Mouse (Mus musculus): ENCODE data around the gene Spink2. TPM values are rescaled to one million over a fixed set of nuclear protein-coding genes. Genes with fewer than 3 reads are reported as not detected.
A peak's percentile ranks its signal among the peaks of the same experiment; 100 is the strongest.

Gene Spink2
- polyA plus RNA-seq (2016; fragmentation: Nextera tagmentation; extraction: Ambion mirVana) = 1.2 and 2.3 TPM in 2 replicates

DNA sequence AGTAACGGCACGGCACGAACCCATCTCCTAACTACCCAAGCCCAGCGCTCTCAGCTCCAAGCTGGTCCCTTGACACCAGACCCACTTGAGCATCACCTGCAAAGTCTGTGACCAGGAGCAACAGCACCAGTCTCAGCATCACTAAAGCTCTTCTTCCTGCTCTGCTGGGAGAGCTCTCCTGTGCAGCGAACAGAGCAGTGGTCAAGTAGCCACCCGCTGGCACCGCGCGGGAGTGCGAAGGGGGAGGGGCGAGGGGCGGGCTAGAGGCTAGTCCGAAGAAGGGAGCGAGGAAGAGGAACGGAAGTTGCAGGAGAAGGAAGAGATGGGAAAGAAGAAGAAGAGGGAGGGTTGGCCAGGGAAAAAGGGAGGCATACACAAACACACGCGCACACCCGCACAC lies at the start of gene Spink2:
Gene Spink2, minus strand, starts transcription at position 236 of the 400 bp plus-strand sequence.
- H3K4me2 ChIP-seq (replicated peaks) = peak within 1 kb of the TSS; percentile 63
- H3K9me3 ChIP-seq = no peaks in the 10 kb centered on the region
- peak within 1 kb of the TSS; percentile 25 for H3K4me3 ChIP-seq
- no peaks in the 10 kb centered on the region for H3K36me3 ChIP-seq
- peaks cover 3% of the 10 kb centered on the region; the same call in 1 of the 2 replicates for H3K4me1 ChIP-seq
- WGBS = 5% methylated on average over 16 of the region's 18 CpGs
- no peaks in the 10 kb centered on the region for H3K27me3 ChIP-seq
- no peak within 1 kb of the TSS for H3K9ac ChIP-seq
- ATAC-seq (ENCODE audit: insufficient number of reproducible peaks, insufficient read depth, low FRiP score, low TSS enrichment) = no peak
- H3K27ac ChIP-seq = no peak within 1 kb of the TSS

GRCm38 (mm10) chr5:77260141-77260540 lies 48.9 kb upstream of the Spink2 start:
- H3K4me1 ChIP-seq = no peaks in the 10 kb centered on the region
- H3K36me3 ChIP-seq = no peaks in the 10 kb centered on the region
- WGBS = 51% methylated on average over 6 of the region's 6 CpGs
- H3K9ac ChIP-seq = no peak overlapping the region
- ATAC-seq (ENCODE audit: insufficient number of reproducible peaks, insufficient read depth, low FRiP score, low TSS enrichment) = no peak
- H3K4me3 ChIP-seq = no peak overlapping the region
- no peaks in the 10 kb centered on the region for H3K27me3 ChIP-seq
- H3K4me2 ChIP-seq (replicated peaks) = no peak overlapping the region
- no peaks in the 10 kb centered on the region for H3K9me3 ChIP-seq
- H3K27ac ChIP-seq = no peak overlapping the region

DNA sequence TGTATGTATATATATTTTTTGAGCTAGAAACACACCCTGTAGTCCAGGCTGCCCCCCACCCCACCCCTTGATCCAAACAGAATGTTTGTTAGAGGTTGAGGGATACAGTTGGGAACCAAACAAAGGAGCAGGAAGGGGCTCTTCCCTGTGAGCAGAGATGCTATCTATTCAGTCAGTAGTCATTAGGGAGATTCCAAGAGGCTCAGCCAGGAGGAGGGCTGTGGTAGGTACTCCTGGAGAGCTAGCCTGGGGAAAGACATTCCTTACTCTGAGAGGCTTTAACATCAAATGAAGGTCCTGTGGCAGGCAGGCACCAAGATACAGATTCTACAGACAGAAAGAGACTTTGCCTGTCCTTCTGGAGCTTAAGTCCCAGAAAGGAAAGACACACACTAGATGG lies 48.0 kb upstream of the Spink2 start:
- H3K9me3 ChIP-seq = no peaks in the 10 kb centered on the region
- H3K4me1 ChIP-seq = no peaks in the 10 kb centered on the region
- H3K27ac ChIP-seq = no peak overlapping the region
- H3K4me2 ChIP-seq (replicated peaks) = no peak overlapping the region
- no peak overlapping the region for H3K9ac ChIP-seq
- H3K36me3 ChIP-seq = no peaks in the 10 kb centered on the region
- no peak overlapping the region for H3K4me3 ChIP-seq
- ATAC-seq (ENCODE audit: insufficient number of reproducible peaks, insufficient read depth, low FRiP score, low TSS enrichment) = no peak
- H3K27me3 ChIP-seq = no peaks in the 10 kb centered on the region

GRCm38 (mm10) chr5:77257603-77258002 lies 46.3 kb upstream of the Spink2 start:
- Histone ChIP-seq H3K4me1 (no peaks in the 10 kb centered on the region), H3K27ac (no peak overlapping the region), H3K4me2 (replicated peaks) (no peak overlapping the region), H3K9ac (no peak overlapping the region), H3K4me3 (no peak overlapping the region), H3K27me3 (no peaks in the 10 kb centered on the region), H3K9me3 (no peaks in the 10 kb centered on the region), H3K36me3 (no peaks in the 10 kb centered on the region)
- WGBS = 87% methylated on average over 3 of the region's 3 CpGs
- ATAC-seq (ENCODE audit: insufficient number of reproducible peaks, insufficient read depth, low FRiP score, low TSS enrichment) = no peak

DNA sequence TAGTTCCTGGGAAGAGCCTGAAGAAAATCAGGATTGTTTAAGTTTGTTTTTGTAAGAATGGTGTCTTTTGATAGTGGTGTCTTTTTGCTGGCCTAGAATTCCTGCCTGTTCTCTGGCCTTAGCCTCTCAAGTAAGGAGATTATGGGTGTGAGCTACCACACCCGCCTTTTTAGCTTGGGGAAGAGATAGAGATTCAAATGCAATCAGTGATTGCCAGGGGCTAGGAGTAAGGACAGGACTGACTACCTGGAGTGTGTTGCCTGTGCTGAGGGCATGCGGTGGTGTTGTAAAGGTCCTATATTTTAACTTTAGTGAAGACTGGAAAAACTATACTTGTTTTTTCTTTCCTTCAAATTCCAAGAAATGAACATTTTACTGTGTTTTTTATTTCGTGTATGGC lies 43.1 kb upstream of the Spink2 start:
- Histone ChIP-seq H3K4me2 (replicated peaks) (no peak overlapping the region), H3K4me3 (no peak overlapping the region), H3K36me3 (no peaks in the 10 kb centered on the region), H3K27me3 (no peaks in the 10 kb centered on the region), H3K9me3 (no peaks in the 10 kb centered on the region), H3K4me1 (no peaks in the 10 kb centered on the region), H3K9ac (no peak overlapping the region), H3K27ac (no peak overlapping the region)
- no peak for ATAC-seq (ENCODE audit: insufficient number of reproducible peaks, insufficient read depth, low FRiP score, low TSS enrichment)
- 57% methylated on average over 3 of the region's 3 CpGs for WGBS

- no peak overlapping the region for H3K27ac ChIP-seq
- no peak for ATAC-seq (ENCODE audit: insufficient number of reproducible peaks, insufficient read depth, low FRiP score, low TSS enrichment)
- no peaks in the 10 kb centered on the region for H3K36me3 ChIP-seq
Measured at GRCm38 (mm10) chr5:77253154-77253553, 41.9 kb upstream of the Spink2 start.

DNA sequence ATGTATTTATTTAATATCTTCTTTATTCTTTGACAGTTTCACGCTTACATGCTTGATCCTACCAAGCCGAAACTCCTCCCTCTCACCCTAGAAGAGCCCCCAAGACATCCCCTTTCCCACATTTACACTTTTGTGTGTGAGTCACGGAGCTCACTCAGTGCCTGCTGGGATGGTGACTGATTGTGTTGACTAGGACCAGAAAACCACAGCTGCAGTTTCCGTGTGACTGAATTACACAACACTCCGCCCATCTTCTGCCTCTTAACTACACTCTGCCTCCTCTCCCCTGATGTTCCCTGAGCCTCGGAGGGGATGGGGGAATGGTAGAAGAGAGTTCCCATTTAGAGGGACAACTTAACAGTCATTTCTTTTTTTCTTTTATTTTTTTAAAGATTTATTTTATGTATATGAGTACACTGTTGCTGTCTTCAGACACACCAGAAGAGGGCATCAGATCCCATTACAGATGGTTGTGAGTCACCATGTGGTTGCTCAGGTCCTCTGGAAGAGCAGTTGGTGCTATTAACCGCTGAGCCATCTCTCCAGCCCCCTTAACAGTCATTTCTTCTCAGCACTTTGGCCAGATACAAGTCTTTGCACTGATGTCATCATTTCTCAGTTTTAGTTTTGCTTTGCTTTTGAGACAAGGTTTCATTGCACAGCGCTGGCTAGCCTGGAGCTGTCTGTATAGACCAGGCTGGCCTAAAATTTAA lies 41.0 kb upstream of the Spink2 start:
- H3K9ac ChIP-seq = no peak overlapping the region
- no peaks in the 10 kb centered on the region for H3K9me3 ChIP-seq
- no peaks in the 10 kb centered on the region for H3K27me3 ChIP-seq
- H3K4me1 ChIP-seq = no peaks in the 10 kb centered on the region
- H3K27ac ChIP-seq = no peak overlapping the region
- H3K4me2 ChIP-seq (replicated peaks) = no peak overlapping the region
- 66% methylated on average over 8 of the region's 8 CpGs for WGBS
- H3K4me3 ChIP-seq = no peak overlapping the region
- no peak for ATAC-seq (ENCODE audit: insufficient number of reproducible peaks, insufficient read depth, low FRiP score, low TSS enrichment)
- H3K36me3 ChIP-seq = no peaks in the 10 kb centered on the region

More at GRCm38 (mm10) chr5:77253154-77253553, 41.9 kb upstream of the Spink2 start:
- Histone ChIP-seq H3K4me3 (no peak overlapping the region), H3K9me3 (no peaks in the 10 kb centered on the region), H3K4me2 (replicated peaks) (no peak overlapping the region), H3K27me3 (no peaks in the 10 kb centered on the region), H3K4me1 (no peaks in the 10 kb centered on the region), H3K9ac (no peak overlapping the region)
- WGBS = 73% methylated on average over 1 of the region's 1 CpGs

GRCm38 (mm10) chr5:77251656-77252055 lies 40.4 kb upstream of the Spink2 start:
- no peak for ATAC-seq (ENCODE audit: insufficient number of reproducible peaks, insufficient read depth, low FRiP score, low TSS enrichment)
- Histone ChIP-seq H3K4me2 (replicated peaks) (no peak overlapping the region), H3K9me3 (no peaks in the 10 kb centered on the region), H3K27ac (no peak overlapping the region), H3K36me3 (no peaks in the 10 kb centered on the region), H3K9ac (no peak overlapping the region), H3K4me1 (no peaks in the 10 kb centered on the region), H3K4me3 (no peak overlapping the region), H3K27me3 (no peaks in the 10 kb centered on the region)
- WGBS = 48% methylated on average over 5 of the region's 5 CpGs

DNA sequence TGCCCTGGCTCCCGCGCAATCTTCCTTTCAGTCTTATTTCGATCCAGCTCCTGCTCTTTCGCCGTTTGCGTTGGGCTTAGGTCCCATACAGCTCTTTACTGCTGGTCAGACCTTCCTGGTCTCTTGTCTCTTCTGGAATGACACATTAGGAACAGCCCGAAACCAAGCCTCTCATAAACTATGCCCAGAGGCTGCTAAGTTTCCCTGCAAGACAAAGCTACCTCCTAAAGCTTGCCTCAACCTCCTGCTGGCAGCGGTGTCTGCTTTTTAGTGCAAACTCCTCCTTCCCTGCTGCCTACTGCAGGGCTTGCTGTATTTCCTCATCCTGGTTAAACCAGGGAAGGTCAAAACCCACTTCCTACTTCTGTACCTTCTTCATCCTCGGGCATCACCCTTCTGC lies 38.8 kb upstream of the Spink2 start:
- Histone ChIP-seq H3K4me1 (no peaks in the 10 kb centered on the region), H3K9me3 (no peaks in the 10 kb centered on the region)
- 73% methylated on average over 9 of the region's 9 CpGs for WGBS

GRCm38 (mm10) chr5:77245787-77246671 lies 34.8 kb upstream of the Spink2 start:
- 0 out of 2 replicates have a peak, but pooled peaks cover 4% of the 10 kb centered on the region for H3K4me1 ChIP-seq
- H3K27ac ChIP-seq = peak overlapping the region; percentile 85
- peak overlapping the region; percentile 38 for H3K4me2 ChIP-seq (replicated peaks)
- no peaks in the 10 kb centered on the region for H3K9me3 ChIP-seq
- no peak overlapping the region for H3K9ac ChIP-seq
- no peak overlapping the region for H3K4me3 ChIP-seq
- H3K36me3 ChIP-seq = no peaks in the 10 kb centered on the region
- peak; percentile 72; the same call in 1 of the 2 replicates for ATAC-seq (ENCODE audit: insufficient number of reproducible peaks, insufficient read depth, low FRiP score, low TSS enrichment)
- 27% methylated on average over 26 of the region's 26 CpGs for WGBS
- no peaks in the 10 kb centered on the region for H3K27me3 ChIP-seq

More for the DNA sequence above, 38.8 kb upstream of the Spink2 start:
- H3K27ac ChIP-seq = no peak overlapping the region
- no peak overlapping the region for H3K4me2 ChIP-seq (replicated peaks)
- no peaks in the 10 kb centered on the region for H3K36me3 ChIP-seq
- H3K27me3 ChIP-seq = no peaks in the 10 kb centered on the region
- no peak overlapping the region for H3K4me3 ChIP-seq
- ATAC-seq (ENCODE audit: insufficient number of reproducible peaks, insufficient read depth, low FRiP score, low TSS enrichment) = no peak
- H3K9ac ChIP-seq = no peak overlapping the region

DNA sequence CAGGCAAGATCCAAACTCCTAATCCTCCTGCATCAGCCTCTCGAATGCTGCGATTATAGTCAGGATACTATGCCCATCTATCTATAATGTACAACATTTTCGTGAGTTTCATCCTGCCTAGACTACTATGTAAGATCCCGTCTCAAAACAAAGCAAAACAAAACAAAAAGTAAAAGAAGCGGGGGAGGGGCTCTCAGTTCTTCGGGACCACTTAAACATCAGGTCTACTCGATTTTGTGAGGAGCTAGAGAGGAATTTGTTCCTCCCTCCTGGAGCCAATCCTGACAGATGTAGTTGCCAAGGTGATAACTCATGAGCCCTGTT lies 34.2 kb upstream of the Spink2 start:
- Histone ChIP-seq H3K36me3 (no peaks in the 10 kb centered on the region), H3K27me3 (no peaks in the 10 kb centered on the region), H3K27ac (peak overlapping the region; percentile 85), H3K9me3 (no peaks in the 10 kb centered on the region), H3K4me1 (0 out of 2 replicates have a peak, but pooled peaks cover 4% of the 10 kb centered on the region), H3K4me2 (replicated peaks) (peak overlapping the region; percentile 38), H3K4me3 (no peak overlapping the region), H3K9ac (no peak overlapping the region)
- no peak for ATAC-seq (ENCODE audit: insufficient number of reproducible peaks, insufficient read depth, low FRiP score, low TSS enrichment)
- WGBS = 36% methylated on average over 7 of the region's 7 CpGs

All from embryonic facial prominence, embryonic 12.5 days (tissue).